Mouse (Mus musculus): ENCODE measurements around the gene Miga1. TPM values are rescaled to one million over a fixed set of nuclear protein-coding genes. Genes with fewer than 3 reads are reported as not detected.

The Miga1 gene
- total and polyA plus RNA-seq, 3 experiments: 25.3 to 44.7 (median 32.5) TPM

- no peak for DNase-seq (ENCODE audit: extremely low read depth)
- in situ Hi-C loops (cut with MboI; ENCODE audit: low pct_ligation_motif_present, low pct_unique_long_range_greater_than_20kb, low sequenced_read_pairs) (no loop called here), dilution Hi-C loops (cut with MboI; ENCODE audit: extremely low pct_ligation_motif_present, extremely low pct_unique_long_range_greater_than_20kb, low sequenced_read_pairs) (no loop called here)
- Histone ChIP-seq H3K4me2 (ENCODE audit: insufficient read depth, low read depth, poor library complexity, severe bottlenecking) (no peak overlapping the region), H3K36me3 (replicated peaks in 1 of 2; ENCODE audit: control insufficient read depth in 1 of 2, insufficient read depth in 1 of 2, low read length in 1 of 2) (peaks cover 15 to 56% of the 10 kb centered on the region in 2 experiments), H3K4me3 (replicated peaks in 1 of 3; ENCODE audit: low read depth in 2 of 3, low read length in 2 of 3, poor library complexity in 1 of 3) (no peak overlapping the region), H3K27me3 (replicated peaks) (no peaks in the 10 kb centered on the region), H3K79me2 (replicated peaks; ENCODE audit: control insufficient read depth, extremely low read depth, insufficient read depth, poor library complexity, severe bottlenecking) (no peaks in the 10 kb centered on the region), H3K9ac (ENCODE audit: insufficient read depth, low read depth) (no peak overlapping the region), H3K27ac (ENCODE audit: insufficient read depth, low read depth) (no peak overlapping the region), H3K9me3 (replicated peaks; ENCODE audit: low read length) (no peaks in the 10 kb centered on the region), H3K4me1 (ENCODE audit: control insufficient read depth in 1 of 2, insufficient read depth in 2 of 2) (peaks cover 0 to 7% of the 10 kb centered on the region in 2 experiments; a peak in 1 of 4 replicates)
- no peak for TF ChIP-seq NELFE (IDR thresholded peaks at IDR 0.05; ENCODE audit: low read depth, low read length)
- TF ChIP-seq ZMIZ1 (IDR thresholded peaks at IDR 0.05; ENCODE audit: low read depth, low read length): no peak
- TF ChIP-seq ZC3H11A (IDR thresholded peaks at IDR 0.05; ENCODE audit: low read depth, low read length): no peak
- TF ChIP-seq POLR2A (IDR thresholded peaks at IDR 0.05; ENCODE audit: low read depth, low read length): peak; percentile 31; the same call in 1 of the 2 replicates
- TF ChIP-seq JUND (conservative IDR thresholded peaks at IDR 0.05; ENCODE audit: low read depth, low read length): no peak
- no peak for TF ChIP-seq MYC (IDR thresholded peaks at IDR 0.05; ENCODE audit: low read depth, low read length)
- TF ChIP-seq POLR2AphosphoS2 (IDR thresholded peaks at IDR 0.05; ENCODE audit: low read depth, low read length): peak; percentile 84; the same call in 1 of the 2 replicates
- no peak for TF ChIP-seq SMC3 (IDR thresholded peaks at IDR 0.05; ENCODE audit: low read depth, low read length)
- TF ChIP-seq RAD21 (IDR thresholded peaks at IDR 0.05; ENCODE audit: low read depth, low read length): no peak
- no peak for TF ChIP-seq ZKSCAN1 (IDR thresholded peaks at IDR 0.05; ENCODE audit: borderline replicate concordance, low read depth, low read length)
- no peak for TF ChIP-seq ZNF384 (IDR thresholded peaks at IDR 0.05; ENCODE audit: low read depth, low read length)
- TF ChIP-seq JUN (IDR thresholded peaks at IDR 0.05; ENCODE audit: insufficient read depth, low read depth, low read length): no peak
These were observed 96.9 kb downstream of the Miga1 start for GRCm38 (mm10) chr3:152243304-152243703.

- H3K4me1 ChIP-seq (ENCODE audit: control insufficient read depth in 1 of 2, insufficient read depth in 2 of 2): peaks cover 0 to 6% of the 10 kb centered on the region in 2 experiments; a peak in 1 of 4 replicates
- DNase-seq (ENCODE audit: extremely low read depth): no peak
- no peaks in the 10 kb centered on the region for H3K79me2 ChIP-seq (replicated peaks; ENCODE audit: control insufficient read depth, extremely low read depth, insufficient read depth, poor library complexity, severe bottlenecking)
- TF ChIP-seq EP300 (IDR thresholded peaks at IDR 0.05; ENCODE audit: low read length) (no peak), POLR2A (IDR thresholded peaks at IDR 0.05; ENCODE audit: low read depth, low read length) (peak; percentile 37; the same call in 1 of the 2 replicates)
- in situ Hi-C loops (cut with MboI; ENCODE audit: low pct_ligation_motif_present, low pct_unique_long_range_greater_than_20kb, low sequenced_read_pairs): no loop called here
- no peaks in the 10 kb centered on the region for H3K27me3 ChIP-seq (replicated peaks)
- dilution Hi-C loops (cut with MboI; ENCODE audit: extremely low pct_ligation_motif_present, extremely low pct_unique_long_range_greater_than_20kb, low sequenced_read_pairs): no loop called here
- H3K27ac ChIP-seq (ENCODE audit: insufficient read depth, low read depth): no peak overlapping the region
- no peaks in the 10 kb centered on the region for H3K9me3 ChIP-seq (replicated peaks; ENCODE audit: low read length)
- no peak overlapping the region for H3K4me2 ChIP-seq (ENCODE audit: insufficient read depth, low read depth, poor library complexity, severe bottlenecking)
- no peak overlapping the region for H3K4me3 ChIP-seq (replicated peaks in 1 of 3; ENCODE audit: low read depth in 2 of 3, low read length in 2 of 3, poor library complexity in 1 of 3)
- H3K9ac ChIP-seq (ENCODE audit: insufficient read depth, low read depth): no peak overlapping the region
- peaks cover 24 to 63% of the 10 kb centered on the region in 2 experiments for H3K36me3 ChIP-seq (replicated peaks in 1 of 2; ENCODE audit: control insufficient read depth in 1 of 2, insufficient read depth in 1 of 2, low read length in 1 of 2)
These were observed 99.1 kb downstream of the Miga1 start for GRCm38 (mm10) chr3:152241098-152241497.

GRCm38 (mm10) chr3:152239592-152239991, 100.6 kb downstream of the Miga1 start:
- Histone ChIP-seq H3K79me2 (replicated peaks; ENCODE audit: control insufficient read depth, extremely low read depth, insufficient read depth, poor library complexity, severe bottlenecking) (no peaks in the 10 kb centered on the region; the same call in 1 of the 2 replicates), H3K9me3 (replicated peaks; ENCODE audit: low read length) (no peaks in the 10 kb centered on the region), H3K27me3 (replicated peaks) (no peaks in the 10 kb centered on the region), H3K9ac (ENCODE audit: insufficient read depth, low read depth) (no peak overlapping the region), H3K27ac (ENCODE audit: insufficient read depth, low read depth) (no peak overlapping the region), H3K36me3 (replicated peaks in 1 of 2; ENCODE audit: control insufficient read depth in 1 of 2, insufficient read depth in 1 of 2, low read length in 1 of 2) (peaks cover 30 to 73% of the 10 kb centered on the region in 2 experiments), H3K4me3 (replicated peaks in 1 of 3; ENCODE audit: low read depth in 2 of 3, low read length in 2 of 3, poor library complexity in 1 of 3) (no peak overlapping the region), H3K4me2 (ENCODE audit: insufficient read depth, low read depth, poor library complexity, severe bottlenecking) (no peak overlapping the region), H3K4me1 (ENCODE audit: control insufficient read depth in 1 of 2, insufficient read depth in 2 of 2) (peaks cover 0 to 6% of the 10 kb centered on the region in 2 experiments; a peak in 1 of 4 replicates)
- in situ Hi-C loops (cut with MboI; ENCODE audit: low pct_ligation_motif_present, low pct_unique_long_range_greater_than_20kb, low sequenced_read_pairs) (no loop called here), dilution Hi-C loops (cut with MboI; ENCODE audit: extremely low pct_ligation_motif_present, extremely low pct_unique_long_range_greater_than_20kb, low sequenced_read_pairs) (no loop called here)
- no peak for DNase-seq (ENCODE audit: extremely low read depth)
- TF ChIP-seq KAT2A (IDR thresholded peaks at IDR 0.05; ENCODE audit: insufficient replicate concordance, low read length) (no peak), POLR2A (IDR thresholded peaks at IDR 0.05; ENCODE audit: low read depth, low read length) (peak; percentile 31), ZNF384 (IDR thresholded peaks at IDR 0.05; ENCODE audit: low read depth, low read length) (no peak), ZMIZ1 (IDR thresholded peaks at IDR 0.05; ENCODE audit: low read depth, low read length) (peak; percentile 72; the same call in 1 of the 2 replicates), NELFE (IDR thresholded peaks at IDR 0.05; ENCODE audit: low read depth, low read length) (no peak), POLR2AphosphoS2 (IDR thresholded peaks at IDR 0.05; ENCODE audit: low read depth, low read length) (peak; percentile 50; the same call in 1 of the 2 replicates), ETS1 (conservative IDR thresholded peaks at IDR 0.05; ENCODE audit: low read depth, low read length) (no peak)
